Mouse (Mus musculus) intestine, embryonic 14.5 days (tissue): Measurements from ENCODE around the gene Defb7. TPM values are rescaled to one million over a fixed set of nuclear protein-coding genes. Genes with fewer than 3 reads are reported as not detected.
A peak's percentile ranks its signal among the peaks of the same experiment; 100 is the strongest.

Source experiments
- ATAC-seq: fragments of 200-750 bp; cut with Nextera tagmentation; replicated peaks from 2 replicates; pipeline ENCODE4 v1.8.0; 2017; ENCODE audit warnings: low read depth, moderate number of reproducible peaks, moderate TSS enrichment, moderate library complexity; ENCODE audit not compliant: low FRiP score, low TSS enrichment
- DNase-seq: peaks from one replicate; pipeline ENCODE4 v3.0.0-alpha.2; 2018; ENCODE audit warnings: low spot score
- H3K27ac ChIP-seq: fragments of 300-500 bp; sonication (generic); 2 replicates; pipeline ENCODE4 v1.5.1; 2014; ENCODE audit warnings: low read depth, mild to moderate bottlenecking, control low read depth
- H3K27me3 ChIP-seq: fragments of 300-500 bp; sonication (generic); replicated peaks from 2 replicates; pipeline ENCODE4 v1.6.1; 2014; ENCODE audit warnings: low read length, control low read depth; ENCODE audit not compliant: control insufficient read depth, insufficient read depth
- H3K36me3 ChIP-seq: fragments of 300-500 bp; sonication (generic); 2 replicates; pipeline ENCODE4 v1.6.1; 2014; ENCODE audit warnings: low read length, control low read depth; ENCODE audit not compliant: control insufficient read depth, insufficient read depth
- H3K4me1 ChIP-seq: fragments of 300-500 bp; sonication (generic); replicated peaks from 2 replicates; pipeline ENCODE4 v1.6.1; 2014; ENCODE audit warnings: low read length, control low read depth, mixed read lengths; ENCODE audit not compliant: control insufficient read depth, insufficient read depth
- H3K4me2 ChIP-seq: fragments of 300-500 bp; sonication (generic); 2 replicates; pipeline ENCODE4 v1.6.1; 2014; ENCODE audit warnings: low read length
- H3K4me3 ChIP-seq: fragments of 300-500 bp; sonication (generic); 2 replicates; pipeline ENCODE4 v1.5.1; 2014; ENCODE audit warnings: low read depth, low read length, control low read depth, mixed read lengths
- H3K9ac ChIP-seq: fragments of 300-500 bp; sonication (generic); 2 replicates; pipeline ENCODE4 v1.6.1; 2014; ENCODE audit warnings: mild to moderate bottlenecking, low read length
- H3K9me3 ChIP-seq: fragments of 300-500 bp; sonication (generic); 2 replicates; pipeline ENCODE4 v1.6.1; 2016; ENCODE audit warnings: low read length, control low read depth; ENCODE audit not compliant: control insufficient read depth
- WGBS: fragments of 180-500 bp; shearing (Covaris S2); extraction: QIAGEN DNeasy Blood & Tissue Kit; methylation state at CpG from one replicate; pipeline ENCODE4 v1.1.7; 2014; 5-methylcytosine and 5-hydroxymethylcytosine counted together
- microRNA-seq: library from miRNA; unstranded; fragments of <30 nt; microRNA quantifications from one replicate; pipeline ENCODE4, GENCODE M21; 2016
- polyA plus RNA-seq: library from polyadenylated mRNA; unstranded; fragments of >200 nt; fragmentation: Nextera tagmentation; extraction: Ambion mirVana; gene quantifications from 2 replicates; pipeline ENCODE4 v1.2.1, GENCODE M21; 2014

The Defb7 gene
- not detected in 2 replicates for polyA plus RNA-seq

DNA sequence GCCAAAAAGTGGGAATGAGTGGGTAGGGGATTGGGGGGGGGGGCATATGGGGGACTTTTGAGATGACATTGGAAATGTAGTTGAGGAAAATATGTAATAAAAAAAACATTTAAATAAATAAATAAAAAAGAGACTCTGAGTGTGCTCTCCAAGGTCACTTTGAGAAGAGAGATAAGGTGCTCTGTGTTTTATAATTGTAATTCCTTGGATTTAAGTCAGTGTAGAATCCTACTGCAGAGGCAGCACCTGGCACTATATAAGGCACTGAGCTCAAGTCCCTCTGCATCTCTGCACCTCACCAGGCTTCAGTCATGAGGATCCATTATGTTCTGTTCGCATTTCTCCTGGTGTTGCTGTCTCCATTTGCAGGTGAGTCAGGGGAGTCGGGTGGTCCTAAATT lies at the start of gene Defb7:
Defb7 (plus strand) TSS at position 301 of the 400 bp plus-strand sequence.
- Histone ChIP-seq H3K9ac (no peak within 1 kb of the TSS), H3K9me3 (no peaks in the 10 kb centered on the region), H3K36me3 (no peaks in the 10 kb centered on the region), H3K27ac (no peak within 1 kb of the TSS), H3K4me1 (no peaks in the 10 kb centered on the region), H3K27me3 (no peaks in the 10 kb centered on the region), H3K4me3 (no peak within 1 kb of the TSS), H3K4me2 (no peak within 1 kb of the TSS)
- ATAC-seq, result no peak
- DNase-seq, result no peak
- WGBS, result 90% methylated on average over 2 of the region's 2 CpGs

- H3K4me3 ChIP-seq, result no peak overlapping the region
- no peaks in the 10 kb centered on the region for H3K27me3 ChIP-seq
- H3K9ac ChIP-seq, result no peak overlapping the region
- H3K4me2 ChIP-seq, result no peak overlapping the region
- H3K36me3 ChIP-seq, result no peaks in the 10 kb centered on the region
- H3K9me3 ChIP-seq, result no peaks in the 10 kb centered on the region
- DNase-seq, result no peak
- no peak overlapping the region for H3K27ac ChIP-seq
- no peak for ATAC-seq
- no peaks in the 10 kb centered on the region for H3K4me1 ChIP-seq
- 81% methylated on average over 1 of the region's 1 CpGs for WGBS
Measured at GRCm38 (mm10) chr8:19446378-19446777, 48.5 kb upstream of the Defb7 start.

DNA sequence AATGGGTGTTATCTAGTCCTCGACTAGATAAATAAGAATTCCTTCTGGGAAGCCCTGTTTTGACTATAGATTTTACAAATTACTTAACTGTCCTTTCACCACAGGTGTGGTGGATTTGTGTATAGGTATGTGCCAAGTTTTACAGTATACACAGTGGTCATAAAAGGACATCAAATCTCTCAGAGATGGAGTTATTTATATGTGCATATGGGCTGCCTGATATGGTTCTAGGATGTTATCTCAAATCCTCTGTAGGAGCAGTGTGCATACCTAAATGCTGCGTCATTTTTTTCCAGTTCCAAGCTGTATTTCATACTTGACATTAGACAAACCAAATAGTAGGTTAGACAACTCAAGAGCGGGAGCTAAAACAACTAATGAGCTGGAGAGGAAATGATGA lies 33.5 kb upstream of the Defb7 start:
- Histone ChIP-seq H3K4me3 (no peak overlapping the region), H3K9ac (no peak overlapping the region), H3K27me3 (no peaks in the 10 kb centered on the region), H3K4me2 (no peak overlapping the region), H3K4me1 (no peaks in the 10 kb centered on the region), H3K36me3 (no peaks in the 10 kb centered on the region), H3K27ac (no peak overlapping the region), H3K9me3 (no peaks in the 10 kb centered on the region)
- DNase-seq (no peak), ATAC-seq (no peak)
- WGBS, result 74% methylated on average over 3 of the region's 3 CpGs

DNA sequence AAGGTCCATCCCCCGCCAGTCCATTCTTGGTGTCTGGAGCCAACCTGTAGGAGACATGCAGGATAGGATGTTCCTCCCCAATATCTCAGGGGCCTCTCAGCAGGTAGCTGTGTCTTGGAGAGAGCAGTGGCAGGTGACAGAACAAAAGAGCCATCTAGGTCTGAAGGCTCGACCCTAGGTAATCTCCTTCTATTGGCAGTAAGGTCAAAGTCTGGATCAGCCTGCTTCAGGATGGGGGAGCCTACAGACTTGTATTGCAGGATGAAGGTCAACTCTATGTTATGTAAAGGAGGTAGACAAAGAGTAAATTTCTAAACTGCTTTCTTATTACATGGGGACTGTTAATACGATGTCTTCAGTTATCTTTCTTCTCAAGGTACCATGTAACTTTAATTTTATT lies 25.9 kb upstream of the Defb7 start:
- Histone ChIP-seq H3K9ac (no peak overlapping the region), H3K36me3 (no peaks in the 10 kb centered on the region), H3K4me2 (no peak overlapping the region), H3K4me1 (no peaks in the 10 kb centered on the region), H3K27ac (no peak overlapping the region), H3K27me3 (no peaks in the 10 kb centered on the region), H3K4me3 (no peak overlapping the region), H3K9me3 (no peaks in the 10 kb centered on the region)
- 80% methylated on average over 3 of the region's 3 CpGs for WGBS
- ATAC-seq, result no peak
- no peak for DNase-seq

GRCm38 (mm10) chr8:19500524-19500923 lies 5.6 kb downstream of the Defb7 start:
- H3K27ac ChIP-seq, result no peak overlapping the region
- H3K9me3 ChIP-seq, result no peaks in the 10 kb centered on the region
- H3K4me1 ChIP-seq, result no peaks in the 10 kb centered on the region
- no peaks in the 10 kb centered on the region for H3K27me3 ChIP-seq
- H3K9ac ChIP-seq, result no peak overlapping the region
- WGBS, result 78% methylated on average over 1 of the region's 1 CpGs
- no peak overlapping the region for H3K4me3 ChIP-seq
- no peak overlapping the region for H3K4me2 ChIP-seq
- DNase-seq, result no peak
- no peak for ATAC-seq
- no peaks in the 10 kb centered on the region for H3K36me3 ChIP-seq

DNA sequence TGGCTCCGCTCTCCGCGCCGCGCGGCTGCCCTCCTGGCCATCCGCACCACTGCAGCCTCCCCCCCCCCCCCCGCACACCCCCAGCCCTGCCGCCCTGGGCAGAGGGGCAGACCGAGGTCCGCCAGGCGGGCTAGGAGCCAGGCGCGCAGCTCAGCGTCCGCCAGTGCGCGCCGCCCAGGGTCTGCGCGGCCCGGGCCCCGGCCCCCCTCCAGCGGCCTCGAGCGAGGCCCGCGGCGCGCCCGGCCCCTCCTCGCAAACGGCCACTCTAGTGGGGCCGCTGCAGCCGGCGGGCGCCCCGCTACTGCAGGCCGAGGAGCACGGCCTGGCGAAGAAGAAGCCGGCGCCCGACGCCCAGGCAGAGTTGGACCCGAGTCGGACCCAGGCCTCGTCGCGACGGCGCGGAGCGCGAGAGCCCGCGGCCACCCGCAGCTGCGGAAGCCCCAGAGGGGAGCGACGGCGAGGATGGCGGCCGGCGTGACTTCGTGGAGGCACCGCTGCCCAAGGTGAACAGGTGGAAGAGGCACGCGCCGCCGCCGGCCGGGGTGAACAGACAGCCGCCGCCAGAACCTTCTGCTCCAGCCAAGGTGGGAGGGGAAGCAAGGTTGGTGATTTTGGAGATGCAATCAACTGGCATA lies 40.4 kb downstream of the Defb7 start:
- Histone ChIP-seq H3K4me3 (peak overlapping the region; percentile 31), H3K27ac (no peak overlapping the region), H3K4me2 (peak overlapping the region; percentile 66), H3K4me1 (no peaks in the 10 kb centered on the region), H3K27me3 (peaks cover 21% of the 10 kb centered on the region), H3K36me3 (no peaks in the 10 kb centered on the region), H3K9ac (peak overlapping the region; percentile 25; the same call in 1 of the 2 replicates), H3K9me3 (no peaks in the 10 kb centered on the region)
- DNase-seq, result no peak
- peak; percentile 85 for ATAC-seq
- 5% methylated on average over 63 of the region's 75 CpGs for WGBS

- H3K4me3 ChIP-seq, result no peak overlapping the region
- H3K9me3 ChIP-seq, result no peaks in the 10 kb centered on the region
- H3K27me3 ChIP-seq, result peaks cover 8% of the 10 kb centered on the region
- H3K27ac ChIP-seq, result no peak overlapping the region
- DNase-seq (no peak), ATAC-seq (no peak)
- no peak overlapping the region for H3K4me2 ChIP-seq
- 80% methylated on average over 1 of the region's 1 CpGs for WGBS
- H3K4me1 ChIP-seq, result no peaks in the 10 kb centered on the region
- H3K36me3 ChIP-seq, result no peaks in the 10 kb centered on the region
- H3K9ac ChIP-seq, result no peak overlapping the region
Measured at GRCm38 (mm10) chr8:19540376-19540775, 45.5 kb downstream of the Defb7 start.

Small RNA genes within 50 kb of the gene (microRNA-seq; reads per million reads assigned to microRNA genes)
- gene Gm27288 (not detected), gene Gm27852 (not detected)

Other genes starting within 250 kb of the Defb7 start
- gene Defb5, start 247.5 kb upstream of the Defb7 start, polyA plus RNA-seq, result not detected in 2 replicates
- gene Defb3, start 201.7 kb upstream of the Defb7 start, polyA plus RNA-seq, result not detected in 2 replicates
- not detected in 2 replicates for gene Defb8, start 47.5 kb upstream of the Defb7 start, polyA plus RNA-seq
- 0.42 and 0.46 TPM in 2 replicates for gene 4930467E23Rik, start 234.5 kb downstream of the Defb7 start, polyA plus RNA-seq